21 mouse cellular contexts compared by ENCODE assay signal in the genomic region with DNA sequence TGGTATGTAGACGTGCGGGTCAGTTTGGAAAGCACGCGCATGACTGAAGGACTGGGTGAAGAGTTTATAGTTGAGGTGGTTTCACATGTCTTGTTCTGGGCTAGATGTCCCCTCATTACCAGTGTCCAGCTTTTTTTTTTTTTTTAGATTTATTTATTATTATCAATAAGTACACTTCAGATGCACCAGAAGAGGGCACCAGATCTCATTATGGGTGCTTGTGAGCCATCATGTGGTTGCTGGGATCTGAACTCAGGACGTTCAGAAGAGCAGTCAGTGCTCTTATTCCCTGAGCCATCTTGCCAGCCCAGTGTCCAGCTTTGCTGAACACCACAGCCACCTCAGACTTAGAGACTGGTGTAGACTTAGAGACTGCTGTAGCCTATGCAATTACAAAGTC. TPM values are rescaled to one million over a fixed set of nuclear protein-coding genes. Genes with fewer than 3 reads are reported as not detected.
DNase-seq lines count a peak whose midpoint lies in the region; ATAC-seq and TF ChIP-seq lines count a peak whose summit lies in the region.
"Had no signal": no experiment of that assay in that cellular context is flagged by ENCODE, and none has a peak within 500 bp of the region (broad histone marks: within the 10 kb centered on the region; RNA-seq: fewer than 3 reads in every experiment).

No protein-coding gene starts in this region.

- TF ChIP-seq CTCF in kidney, postnatal 0 days (IDR thresholded peaks at IDR 0.05; ENCODE audit: low read depth), result peak; percentile 54
- peak; percentile 39; the same call in 1 of the 2 replicates for TF ChIP-seq CTCF in midbrain, postnatal 0 days (IDR thresholded peaks at IDR 0.05)

- H3K4me2 ChIP-seq in kidney, postnatal 0 days (ENCODE audit: low read length), result no peak overlapping the region
- H3K4me2 ChIP-seq in midbrain, postnatal 0 days (ENCODE audit: low read depth, low read length, poor library complexity, severe bottlenecking), result no peak overlapping the region
- H3K4me2 ChIP-seq in midbrain, embryonic 13.5 days (replicated peaks), result no peak overlapping the region
- no peak overlapping the region for H3K4me2 ChIP-seq in forebrain, embryonic 16.5 days (ENCODE audit: low read length)
- H3K4me2 ChIP-seq: embryonic facial prominence, embryonic 12.5 days; forebrain, embryonic 13.5 days; kidney, embryonic 15.5 days; lung, embryonic 15.5 days; midbrain, embryonic 12.5 days had no signal

- DNase-seq in kidney, postnatal 0 days (ENCODE audit: low spot score), result no peak
- no peak for DNase-seq in kidney, postnatal 4 days
- no peak for DNase-seq in midbrain, postnatal 0 days (ENCODE audit: low spot score)
- peak; percentile 17 for DNase-seq in MN1 (ENCODE audit: low spot score)
- DNase-seq in frontal cortex, postnatal 10 days (ENCODE audit: low spot score in 2 of 2), result no peak
- DNase-seq: adrenal gland, postnatal 10 days; cerebellum, postnatal 10 days; liver; retina, postnatal 1 day; right cerebral cortex, postnatal 4 days had no signal

- H3K27ac ChIP-seq in kidney, postnatal 0 days, result no peak overlapping the region
- H3K27ac ChIP-seq in midbrain, postnatal 0 days (ENCODE audit: low read depth, low read length), result no peak overlapping the region
- H3K27ac ChIP-seq in midbrain, embryonic 13.5 days, result no peak overlapping the region
- H3K27ac ChIP-seq in forebrain, embryonic 16.5 days (ENCODE audit: low read length), result no peak overlapping the region
- H3K27ac ChIP-seq: embryonic facial prominence, embryonic 12.5 days; forebrain, embryonic 13.5 days; heart, embryonic 10.5 days; kidney, embryonic 15.5 days; lung, embryonic 15.5 days; midbrain, embryonic 12.5 days had no signal

- no peak overlapping the region for H3K4me3 ChIP-seq in kidney, postnatal 0 days (replicated peaks; ENCODE audit: low read depth, low read length)
- no peak overlapping the region for H3K4me3 ChIP-seq in midbrain, postnatal 0 days (ENCODE audit: low read depth, low read length)
- no peak overlapping the region for H3K4me3 ChIP-seq in midbrain, embryonic 13.5 days (replicated peaks)
- no peak overlapping the region for H3K4me3 ChIP-seq in forebrain, embryonic 16.5 days (replicated peaks; ENCODE audit: low read length)
- H3K4me3 ChIP-seq: embryonic facial prominence, embryonic 12.5 days; erythroblast, embryonic 14.5 days; forebrain, embryonic 13.5 days; heart, embryonic 10.5 days; kidney, embryonic 15.5 days; lung, embryonic 15.5 days; midbrain, embryonic 12.5 days; myocyte had no signal

- H3K27me3 ChIP-seq in kidney, postnatal 0 days (ENCODE audit: insufficient read depth, low read length), result no peaks in the 10 kb centered on the region
- H3K27me3 ChIP-seq in midbrain, postnatal 0 days (ENCODE audit: insufficient read depth, low read length), result no peaks in the 10 kb centered on the region
- peaks cover 5% of the 10 kb centered on the region for H3K27me3 ChIP-seq in midbrain, embryonic 13.5 days
- no peaks in the 10 kb centered on the region for H3K27me3 ChIP-seq in forebrain, embryonic 16.5 days (replicated peaks; ENCODE audit: control insufficient read depth, insufficient read depth, low read length)
- H3K27me3 ChIP-seq: embryonic facial prominence, embryonic 12.5 days; forebrain, embryonic 13.5 days; kidney, embryonic 15.5 days; lung, embryonic 15.5 days had no signal

- no peak overlapping the region for H3K9ac ChIP-seq in kidney, postnatal 0 days (ENCODE audit: low read depth, low read length)
- H3K9ac ChIP-seq in midbrain, postnatal 0 days (replicated peaks; ENCODE audit: low read length, poor library complexity, severe bottlenecking), result no peak overlapping the region
- H3K9ac ChIP-seq in midbrain, embryonic 13.5 days (replicated peaks), result no peak overlapping the region
- H3K9ac ChIP-seq in forebrain, embryonic 16.5 days (replicated peaks; ENCODE audit: low read depth, low read length), result no peak overlapping the region
- H3K9ac ChIP-seq: embryonic facial prominence, embryonic 12.5 days; forebrain, embryonic 13.5 days; kidney, embryonic 15.5 days; lung, embryonic 15.5 days; midbrain, embryonic 12.5 days had no signal

- 86% methylated on average over 5 of the region's 5 CpGs for WGBS in kidney, postnatal 0 days
- 89% methylated on average over 5 of the region's 5 CpGs for WGBS in midbrain, postnatal 0 days
- WGBS in midbrain, embryonic 13.5 days, result 91% methylated on average over 5 of the region's 5 CpGs
- WGBS in forebrain, embryonic 16.5 days, result 89% methylated on average over 5 of the region's 5 CpGs

- no peak for ATAC-seq in kidney, postnatal 0 days (replicated peaks; ENCODE audit: low FRiP score, low read depth)
- no peak for ATAC-seq in midbrain, postnatal 0 days (ENCODE audit: low FRiP score)
- no peak for ATAC-seq in midbrain, embryonic 13.5 days
- no peak for ATAC-seq in forebrain, embryonic 16.5 days
- ATAC-seq: forebrain, embryonic 13.5 days had no signal

- H3K9me3 ChIP-seq in kidney, postnatal 0 days (replicated peaks; ENCODE audit: low read length), result no peaks in the 10 kb centered on the region
- H3K9me3 ChIP-seq in midbrain, postnatal 0 days (ENCODE audit: low read length), result no peaks in the 10 kb centered on the region
- H3K9me3 ChIP-seq in midbrain, embryonic 13.5 days, result no peaks in the 10 kb centered on the region
- H3K9me3 ChIP-seq in forebrain, embryonic 16.5 days (ENCODE audit: control insufficient read depth, low read length), result no peaks in the 10 kb centered on the region
- H3K9me3 ChIP-seq: embryonic facial prominence, embryonic 12.5 days; forebrain, embryonic 13.5 days; heart, embryonic 10.5 days; kidney, embryonic 15.5 days; lung, embryonic 15.5 days; midbrain, embryonic 12.5 days had no signal

- H3K36me3 ChIP-seq in kidney, postnatal 0 days (ENCODE audit: insufficient read depth, low read length), result peaks cover 23% of the 10 kb centered on the region; the same call in 1 of the 2 replicates
- H3K36me3 ChIP-seq in midbrain, postnatal 0 days (ENCODE audit: insufficient read depth, low read length), result peaks cover 22% of the 10 kb centered on the region
- H3K36me3 ChIP-seq in midbrain, embryonic 13.5 days, result peaks cover 51% of the 10 kb centered on the region
- peaks cover 10% of the 10 kb centered on the region for H3K36me3 ChIP-seq in forebrain, embryonic 16.5 days (ENCODE audit: control insufficient read depth, insufficient read depth)

- H3K4me1 ChIP-seq in kidney, postnatal 0 days (replicated peaks; ENCODE audit: insufficient read depth, low read length), result peaks cover 13% of the 10 kb centered on the region; the same call in 1 of the 2 replicates
- H3K4me1 ChIP-seq in midbrain, postnatal 0 days (ENCODE audit: insufficient read depth, low read length), result no peaks in the 10 kb centered on the region
- H3K4me1 ChIP-seq in midbrain, embryonic 13.5 days (replicated peaks), result peaks cover 27% of the 10 kb centered on the region
- H3K4me1 ChIP-seq in forebrain, embryonic 16.5 days (replicated peaks; ENCODE audit: control insufficient read depth, insufficient read depth, low read length), result peaks cover 23% of the 10 kb centered on the region

RNA-seq across cellular contexts. Expression of a gene that starts 2.8 kb away (rescaled TPM):
- 34.7 and 36.2 TPM in 2 replicates for polyA plus RNA-seq in kidney, postnatal 0 days (2015; fragmentation: Nextera tagmentation; extraction: Ambion mirVana)
- total RNA-seq in midbrain, postnatal 0 days (2014; rRNA removed), result 25.0 and 27.7 TPM in 2 replicates
- 14.8 and 15.5 TPM in 2 replicates for polyA plus RNA-seq in midbrain, postnatal 0 days (2015; fragmentation: Nextera tagmentation; extraction: Ambion mirVana)
- polyA plus RNA-seq in midbrain, embryonic 13.5 days (2015; fragmentation: Nextera tagmentation; extraction: Ambion mirVana), result 24.8 and 25.8 TPM in 2 replicates
- polyA plus RNA-seq in forebrain, embryonic 16.5 days (2015; fragmentation: Nextera tagmentation; extraction: Ambion mirVana), result 25.8 and 28.3 TPM in 2 replicates

RNA-seq across cellular contexts. Expression of a gene that starts 3.9 kb away (rescaled TPM):
- 14.2 and 14.4 TPM in 2 replicates for polyA plus RNA-seq in kidney, postnatal 0 days (2015; fragmentation: Nextera tagmentation; extraction: Ambion mirVana)
- total RNA-seq in midbrain, postnatal 0 days (2014; rRNA removed), result 18.5 and 27.9 TPM in 2 replicates
- 7.2 and 8.3 TPM in 2 replicates for polyA plus RNA-seq in midbrain, postnatal 0 days (2015; fragmentation: Nextera tagmentation; extraction: Ambion mirVana)
- polyA plus RNA-seq in midbrain, embryonic 13.5 days (2015; fragmentation: Nextera tagmentation; extraction: Ambion mirVana), result 10.3 and 12.3 TPM in 2 replicates
- 9.1 and 11.2 TPM in 2 replicates for polyA plus RNA-seq in forebrain, embryonic 16.5 days (2015; fragmentation: Nextera tagmentation; extraction: Ambion mirVana)

RNA-seq across cellular contexts. Expression of a gene that starts 6.5 kb away (rescaled TPM):
- 54.5 and 61.2 TPM in 2 replicates for polyA plus RNA-seq in kidney, postnatal 0 days (2015; fragmentation: Nextera tagmentation; extraction: Ambion mirVana)
- 0.99 and 1.0 TPM in 2 replicates for total RNA-seq in midbrain, postnatal 0 days (2014; rRNA removed)
- polyA plus RNA-seq in midbrain, postnatal 0 days (2015; fragmentation: Nextera tagmentation; extraction: Ambion mirVana), result 0.51 and 0.81 TPM in 2 replicates
- 0.66 and 0.76 TPM in 2 replicates for polyA plus RNA-seq in midbrain, embryonic 13.5 days (2015; fragmentation: Nextera tagmentation; extraction: Ambion mirVana)
- polyA plus RNA-seq in forebrain, embryonic 16.5 days (2015; fragmentation: Nextera tagmentation; extraction: Ambion mirVana), result 1.3 and 2.0 TPM in 2 replicates

RNA-seq across cellular contexts. Expression of a gene that starts 40.9 kb away (rescaled TPM):
- 16.5 and 17.6 TPM in 2 replicates for polyA plus RNA-seq in kidney, postnatal 0 days (2015; fragmentation: Nextera tagmentation; extraction: Ambion mirVana)
- total RNA-seq in midbrain, postnatal 0 days (2014; rRNA removed), result not detected in 2 replicates
- 0.09 and 0.29 TPM in 2 replicates for polyA plus RNA-seq in midbrain, postnatal 0 days (2015; fragmentation: Nextera tagmentation; extraction: Ambion mirVana)
- polyA plus RNA-seq in midbrain, embryonic 13.5 days (2015; fragmentation: Nextera tagmentation; extraction: Ambion mirVana), result 0.08 and 0.27 TPM in 2 replicates
- 0.18 TPM in 1 of 2 replicates, not detected in the other for polyA plus RNA-seq in forebrain, embryonic 16.5 days (2015; fragmentation: Nextera tagmentation; extraction: Ambion mirVana)
- total RNA-seq: neutrophil, adult 5-6 weeks had no signal
- polyA plus RNA-seq: erythroblast, embryonic 14.5 days had no signal

RNA-seq across cellular contexts. Expression of a gene that starts 52.1 kb away (rescaled TPM):
- polyA plus RNA-seq in kidney, postnatal 0 days (2015; fragmentation: Nextera tagmentation; extraction: Ambion mirVana), result 19.6 TPM in 2 replicates
- total RNA-seq in midbrain, postnatal 0 days (2014; rRNA removed), result 26.5 and 32.7 TPM in 2 replicates
- polyA plus RNA-seq in midbrain, postnatal 0 days (2015; fragmentation: Nextera tagmentation; extraction: Ambion mirVana), result 14.6 and 15.9 TPM in 2 replicates
- polyA plus RNA-seq in midbrain, embryonic 13.5 days (2015; fragmentation: Nextera tagmentation; extraction: Ambion mirVana), result 29.9 and 31.0 TPM in 2 replicates
- 29.1 and 29.8 TPM in 2 replicates for polyA plus RNA-seq in forebrain, embryonic 16.5 days (2015; fragmentation: Nextera tagmentation; extraction: Ambion mirVana)

Comparison
In these comparisons a context has a peak if more than half of its experiments do, and no peak if none do; other contexts are left out.
1. RNA of a gene that starts 6.5 kb away (polyA plus RNA-seq): 54.5 to 61.2 TPM in kidney, postnatal 0 days; 1.3 to 2.0 TPM in forebrain, embryonic 16.5 days, 0.66 to 0.76 TPM in midbrain, embryonic 13.5 days and 0.51 to 0.81 TPM in midbrain, postnatal 0 days; every median in the first group is over 10 times any median in the second.